Mouse (Mus musculus): ENCODE measurements around the gene Cyfip1.

The Cyfip1 gene

GRCm38 (mm10) chr7:55841445-55841844 is at the start of gene Cyfip1:
Gene Cyfip1 (plus strand): TSS chr7:55841745.
- peak; percentile 8 for DNase-seq (ENCODE audit: low read depth)

- DNase-seq (ENCODE audit: low read depth) = no peak
Measured at GRCm38 (mm10) chr7:55792280-55792679, 49.3 kb upstream of the Cyfip1 start.

GRCm38 (mm10) chr7:55793236-55793951 is 48.2 kb upstream of the Cyfip1 start:
- DNase-seq (ENCODE audit: low read depth) = no peak

- DNase-seq (ENCODE audit: low read depth) = peak; percentile 95
Measured at GRCm38 (mm10) chr7:55793952-55794603, 47.5 kb upstream of the Cyfip1 start, which contains the start of gene Tubgcp5. Gene Tubgcp5 (plus strand): TSS chr7:55794154.

GRCm38 (mm10) chr7:55799981-55800380 is 41.6 kb upstream of the Cyfip1 start:
- DNase-seq (ENCODE audit: low read depth) = no peak

- no peak for DNase-seq (ENCODE audit: low read depth)
Measured at GRCm38 (mm10) chr7:55809967-55810366, 31.6 kb upstream of the Cyfip1 start.

GRCm38 (mm10) chr7:55824468-55824867 is 17.1 kb upstream of the Cyfip1 start:
- no peak for DNase-seq (ENCODE audit: low read depth)

GRCm38 (mm10) chr7:55827551-55827950 is 14.0 kb upstream of the Cyfip1 start:
- no peak for DNase-seq (ENCODE audit: low read depth)

- no peak for DNase-seq (ENCODE audit: low read depth)
Measured at GRCm38 (mm10) chr7:55836877-55837276, 4.7 kb upstream of the Cyfip1 start.

GRCm38 (mm10) chr7:55841977-55842503 is 495 bp downstream of the Cyfip1 start:
- peak; percentile 35 for DNase-seq (ENCODE audit: low read depth)

GRCm38 (mm10) chr7:55842504-55843152 is 1.1 kb downstream of the Cyfip1 start:
- peak; percentile 27 for DNase-seq (ENCODE audit: low read depth)

- DNase-seq (ENCODE audit: low read depth) = no peak
Measured at GRCm38 (mm10) chr7:55846606-55847312, 5.2 kb downstream of the Cyfip1 start.

GRCm38 (mm10) chr7:55849948-55850571 is 8.5 kb downstream of the Cyfip1 start:
- DNase-seq (ENCODE audit: low read depth) = no peak

- DNase-seq (ENCODE audit: low read depth) = no peak
Measured at GRCm38 (mm10) chr7:55852787-55853186, 11.2 kb downstream of the Cyfip1 start.

- DNase-seq (ENCODE audit: low read depth) = no peak
Measured at GRCm38 (mm10) chr7:55855597-55855996, 14.1 kb downstream of the Cyfip1 start.

- no peak for DNase-seq (ENCODE audit: low read depth)
Measured at GRCm38 (mm10) chr7:55856741-55857140, 15.2 kb downstream of the Cyfip1 start.

GRCm38 (mm10) chr7:55857729-55858128 is 16.2 kb downstream of the Cyfip1 start:
- no peak for DNase-seq (ENCODE audit: low read depth)

GRCm38 (mm10) chr7:55858836-55859517 is 17.4 kb downstream of the Cyfip1 start:
- no peak for DNase-seq (ENCODE audit: low read depth)

GRCm38 (mm10) chr7:55859518-55859872 is 17.9 kb downstream of the Cyfip1 start:
- DNase-seq (ENCODE audit: low read depth) = no peak

- DNase-seq (ENCODE audit: low read depth) = no peak
Measured at GRCm38 (mm10) chr7:55859956-55860355, 18.4 kb downstream of the Cyfip1 start.

GRCm38 (mm10) chr7:55861175-55861574 is 19.6 kb downstream of the Cyfip1 start:
- no peak for DNase-seq (ENCODE audit: low read depth)
